Mouse (Mus musculus): Measurements from ENCODE around the gene Gale. TPM values are rescaled to one million over a fixed set of nuclear protein-coding genes. Genes with fewer than 3 reads are reported as not detected.
A peak's percentile ranks its signal among the peaks of the same experiment; 100 is the strongest.

The Gale gene
- polyA plus RNA-seq, 1 experiment = 9.4 TPM

DNA sequence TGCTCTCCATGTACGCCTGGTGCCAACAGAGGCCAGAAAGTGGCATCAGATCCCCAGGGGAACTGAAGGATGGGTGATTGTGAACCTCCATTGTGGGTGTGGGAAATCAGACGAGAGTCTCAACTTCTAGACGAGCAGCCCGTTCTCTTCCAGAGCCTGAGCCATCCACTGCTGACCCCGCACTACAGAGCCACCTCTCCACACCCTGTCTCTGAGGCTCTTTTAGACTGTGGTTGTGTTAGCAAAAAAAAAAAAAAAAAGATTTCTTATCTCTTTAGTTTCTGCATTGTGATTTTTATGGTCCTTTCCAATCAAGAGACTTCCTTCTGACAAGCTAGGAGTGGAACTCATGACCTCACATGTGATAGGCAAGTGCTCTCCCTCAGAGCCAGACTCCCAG is 34.1 kb upstream of the Gale start:
- Histone ChIP-seq H3K27ac (ENCODE audit: insufficient read depth, low read length) (no peak overlapping the region), H3K9me3 (replicated peaks; ENCODE audit: control insufficient read depth, insufficient read depth, low read length, poor library complexity, severe bottlenecking) (no peaks in the 10 kb centered on the region), H3K4me1 (ENCODE audit: control insufficient read depth, insufficient read depth, low read length) (no peaks in the 10 kb centered on the region), H3K9ac (ENCODE audit: low read depth, poor library complexity, severe bottlenecking) (no peak overlapping the region), H3K27me3 (ENCODE audit: control insufficient read depth, insufficient read depth, low read length, poor library complexity, severe bottlenecking) (no peaks in the 10 kb centered on the region), H3K4me3 (ENCODE audit: low read depth, low read length) (no peak overlapping the region), H3K36me3 (ENCODE audit: control insufficient read depth, insufficient read depth, low read length, poor library complexity, severe bottlenecking) (no peaks in the 10 kb centered on the region)
- no peak for TF ChIP-seq POLR2A (IDR thresholded peaks at IDR 0.05; ENCODE audit: insufficient read depth, low read length)
- TF ChIP-seq EP300 (IDR thresholded peaks at IDR 0.05; ENCODE audit: insufficient read depth, low read depth, low read length) = no peak
- no peak for TF ChIP-seq CTCF (IDR thresholded peaks at IDR 0.05; ENCODE audit: low read depth, low read length)

DNA sequence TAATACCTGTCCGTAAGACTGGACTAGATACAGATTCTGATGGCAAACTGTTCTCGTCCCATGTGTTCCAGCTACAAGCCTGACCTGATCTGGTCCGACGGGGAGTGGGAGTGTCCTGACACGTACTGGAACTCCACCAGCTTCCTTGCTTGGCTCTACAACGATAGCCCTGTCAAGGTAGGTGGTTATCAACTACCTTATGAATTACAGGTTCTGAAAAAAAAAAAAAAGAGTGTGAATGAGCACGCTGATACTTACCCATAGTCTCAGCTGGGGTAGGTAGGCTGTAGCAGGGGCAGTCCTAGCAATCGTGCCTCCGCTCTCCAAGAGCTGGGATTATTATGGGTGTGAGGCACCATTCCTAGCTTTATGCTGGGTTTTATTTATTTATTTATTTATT is 33.7 kb upstream of the Gale start:
- Histone ChIP-seq H3K36me3 (ENCODE audit: control insufficient read depth, insufficient read depth, low read length, poor library complexity, severe bottlenecking) (no peaks in the 10 kb centered on the region), H3K27me3 (ENCODE audit: control insufficient read depth, insufficient read depth, low read length, poor library complexity, severe bottlenecking) (no peaks in the 10 kb centered on the region), H3K27ac (ENCODE audit: insufficient read depth, low read length) (no peak overlapping the region), H3K4me3 (ENCODE audit: low read depth, low read length) (no peak overlapping the region), H3K9ac (ENCODE audit: low read depth, poor library complexity, severe bottlenecking) (no peak overlapping the region), H3K9me3 (replicated peaks; ENCODE audit: control insufficient read depth, insufficient read depth, low read length, poor library complexity, severe bottlenecking) (no peaks in the 10 kb centered on the region), H3K4me1 (ENCODE audit: control insufficient read depth, insufficient read depth, low read length) (no peaks in the 10 kb centered on the region)
- TF ChIP-seq CTCF (IDR thresholded peaks at IDR 0.05; ENCODE audit: low read depth, low read length) (no peak), EP300 (IDR thresholded peaks at IDR 0.05; ENCODE audit: insufficient read depth, low read depth, low read length) (no peak), POLR2A (IDR thresholded peaks at IDR 0.05; ENCODE audit: insufficient read depth, low read length) (no peak)

DNA sequence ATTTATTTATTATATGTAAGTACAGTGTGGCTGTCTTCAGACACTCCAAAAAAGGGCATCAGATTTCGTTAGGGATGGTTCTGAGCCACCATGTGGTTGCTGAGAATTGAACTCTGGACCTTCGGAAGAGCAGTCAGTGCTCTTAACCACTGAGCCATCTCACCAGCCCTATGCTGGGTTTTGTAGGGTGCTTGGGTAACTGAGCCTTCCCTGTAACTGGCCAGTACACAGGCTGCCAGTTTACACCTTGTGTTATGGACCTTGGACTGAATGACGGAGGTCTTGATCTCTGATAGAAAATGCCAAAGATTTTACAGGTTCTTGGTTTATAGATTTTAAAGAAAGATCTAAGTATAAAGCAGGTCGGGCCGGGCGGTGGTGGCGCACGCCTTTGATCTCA is 33.3 kb upstream of the Gale start:
- Histone ChIP-seq H3K4me3 (ENCODE audit: low read depth, low read length) (no peak overlapping the region), H3K9me3 (replicated peaks; ENCODE audit: control insufficient read depth, insufficient read depth, low read length, poor library complexity, severe bottlenecking) (no peaks in the 10 kb centered on the region), H3K9ac (ENCODE audit: low read depth, poor library complexity, severe bottlenecking) (no peak overlapping the region), H3K36me3 (ENCODE audit: control insufficient read depth, insufficient read depth, low read length, poor library complexity, severe bottlenecking) (no peaks in the 10 kb centered on the region), H3K27me3 (ENCODE audit: control insufficient read depth, insufficient read depth, low read length, poor library complexity, severe bottlenecking) (no peaks in the 10 kb centered on the region), H3K27ac (ENCODE audit: insufficient read depth, low read length) (no peak overlapping the region), H3K4me1 (ENCODE audit: control insufficient read depth, insufficient read depth, low read length) (no peaks in the 10 kb centered on the region)
- TF ChIP-seq EP300 (IDR thresholded peaks at IDR 0.05; ENCODE audit: insufficient read depth, low read depth, low read length) = no peak
- no peak for TF ChIP-seq POLR2A (IDR thresholded peaks at IDR 0.05; ENCODE audit: insufficient read depth, low read length)
- TF ChIP-seq CTCF (IDR thresholded peaks at IDR 0.05; ENCODE audit: low read depth, low read length) = no peak

DNA sequence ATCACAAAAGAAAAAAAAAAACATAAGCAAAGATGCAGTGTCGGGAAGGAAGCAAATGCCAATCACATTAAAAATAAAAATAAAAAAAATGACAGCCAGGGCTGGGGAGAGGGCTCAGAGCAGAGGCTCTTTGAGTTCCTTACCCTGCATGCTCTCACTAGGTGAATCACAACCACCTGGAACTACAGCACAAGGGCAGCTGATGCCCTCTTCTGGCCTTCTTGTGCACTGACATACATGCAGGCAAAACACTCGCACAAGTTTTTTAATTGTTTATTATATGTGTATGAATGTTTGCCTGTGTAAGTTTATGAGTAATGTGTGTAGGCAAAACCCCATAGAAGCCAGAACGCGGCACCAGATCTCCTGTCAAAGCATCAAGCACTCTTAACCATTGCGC is 31.7 kb upstream of the Gale start:
- no peak for TF ChIP-seq EP300 (IDR thresholded peaks at IDR 0.05; ENCODE audit: insufficient read depth, low read depth, low read length)
- peak; percentile 64 for TF ChIP-seq CTCF (IDR thresholded peaks at IDR 0.05; ENCODE audit: low read depth, low read length)
- TF ChIP-seq POLR2A (IDR thresholded peaks at IDR 0.05; ENCODE audit: insufficient read depth, low read length) = no peak
- H3K27ac ChIP-seq (ENCODE audit: insufficient read depth, low read length) = no peak overlapping the region

DNA sequence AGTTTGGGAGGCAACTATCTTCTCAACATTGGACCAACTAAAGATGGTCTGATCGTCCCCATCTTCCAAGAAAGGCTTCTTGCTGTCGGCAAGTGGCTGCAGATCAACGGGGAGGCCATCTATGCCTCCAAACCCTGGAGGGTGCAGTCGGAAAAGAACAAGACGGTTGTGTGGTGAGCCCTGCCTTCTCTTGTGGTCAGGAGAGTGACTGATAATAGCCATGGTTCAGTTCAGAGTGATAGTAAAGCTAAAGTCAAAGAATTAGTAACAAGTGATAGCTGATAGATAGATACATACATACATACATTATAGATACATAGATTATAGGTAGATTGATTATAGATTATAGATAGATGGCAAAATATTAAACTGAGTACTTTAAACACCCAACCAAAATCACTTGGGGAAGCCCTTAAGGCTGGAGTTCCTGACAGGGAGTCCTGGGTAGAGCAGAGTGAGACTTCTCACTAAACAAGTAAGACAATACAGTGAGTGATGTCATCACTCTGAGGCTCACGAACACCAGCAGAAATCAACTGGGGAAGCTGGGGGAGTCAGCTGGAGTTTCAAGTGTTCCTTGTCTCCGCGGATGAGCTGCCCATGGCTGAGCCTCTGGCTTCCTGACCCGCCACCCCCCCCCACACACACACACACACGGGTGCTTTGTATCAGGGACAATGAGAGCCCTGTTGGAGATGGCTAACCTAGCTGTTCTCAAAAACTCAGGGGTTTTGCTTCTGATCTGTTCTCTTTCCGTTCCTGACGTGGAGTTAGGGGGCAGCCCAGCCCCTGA is 28.6 kb upstream of the Gale start:
- Histone ChIP-seq H3K4me1 (ENCODE audit: control insufficient read depth, insufficient read depth, low read length) (peaks cover 2% of the 10 kb centered on the region), H3K36me3 (ENCODE audit: control insufficient read depth, insufficient read depth, low read length, poor library complexity, severe bottlenecking) (no peaks in the 10 kb centered on the region), H3K27ac (ENCODE audit: insufficient read depth, low read length) (no peak overlapping the region), H3K27me3 (ENCODE audit: control insufficient read depth, insufficient read depth, low read length, poor library complexity, severe bottlenecking) (no peaks in the 10 kb centered on the region), H3K9ac (ENCODE audit: low read depth, poor library complexity, severe bottlenecking) (no peak overlapping the region), H3K9me3 (replicated peaks; ENCODE audit: control insufficient read depth, insufficient read depth, low read length, poor library complexity, severe bottlenecking) (no peaks in the 10 kb centered on the region), H3K4me3 (ENCODE audit: low read depth, low read length) (no peak overlapping the region)
- no peak for TF ChIP-seq CTCF (IDR thresholded peaks at IDR 0.05; ENCODE audit: low read depth, low read length)
- TF ChIP-seq EP300 (IDR thresholded peaks at IDR 0.05; ENCODE audit: insufficient read depth, low read depth, low read length) = no peak
- TF ChIP-seq POLR2A (IDR thresholded peaks at IDR 0.05; ENCODE audit: insufficient read depth, low read length) = no peak

More for the DNA sequence above, 31.7 kb upstream of the Gale start:
- Histone ChIP-seq H3K4me1 (ENCODE audit: control insufficient read depth, insufficient read depth, low read length) (no peaks in the 10 kb centered on the region), H3K27me3 (ENCODE audit: control insufficient read depth, insufficient read depth, low read length, poor library complexity, severe bottlenecking) (no peaks in the 10 kb centered on the region), H3K36me3 (ENCODE audit: control insufficient read depth, insufficient read depth, low read length, poor library complexity, severe bottlenecking) (no peaks in the 10 kb centered on the region), H3K9me3 (replicated peaks; ENCODE audit: control insufficient read depth, insufficient read depth, low read length, poor library complexity, severe bottlenecking) (no peaks in the 10 kb centered on the region), H3K4me3 (ENCODE audit: low read depth, low read length) (no peak overlapping the region), H3K9ac (ENCODE audit: low read depth, poor library complexity, severe bottlenecking) (no peak overlapping the region)

DNA sequence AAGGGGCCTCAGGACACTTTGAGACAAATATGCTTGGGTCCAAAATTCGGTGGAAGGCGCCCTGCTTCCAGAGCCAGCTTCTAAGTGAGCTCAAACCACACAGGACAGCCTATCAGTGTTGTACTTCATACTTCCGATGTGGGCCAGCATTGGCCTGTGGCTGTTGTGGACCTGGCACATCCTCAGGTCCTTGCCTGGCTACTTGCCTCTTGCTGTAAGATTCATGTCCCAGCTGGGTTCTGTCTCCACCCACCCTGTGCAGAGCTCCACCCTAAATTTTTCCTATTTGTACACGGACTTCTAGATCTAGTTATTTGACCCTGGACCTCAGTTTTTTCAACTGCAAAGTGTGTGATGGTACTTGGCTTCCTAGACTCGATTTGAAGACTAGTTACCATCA is 28.0 kb upstream of the Gale start:
- TF ChIP-seq EP300 (IDR thresholded peaks at IDR 0.05; ENCODE audit: insufficient read depth, low read depth, low read length) = no peak
- TF ChIP-seq CTCF (IDR thresholded peaks at IDR 0.05; ENCODE audit: low read depth, low read length) = no peak
- no peak for TF ChIP-seq POLR2A (IDR thresholded peaks at IDR 0.05; ENCODE audit: insufficient read depth, low read length)
- H3K9ac ChIP-seq (ENCODE audit: low read depth, poor library complexity, severe bottlenecking) = no peak overlapping the region
- H3K4me1 ChIP-seq (ENCODE audit: control insufficient read depth, insufficient read depth, low read length) = peaks cover 2% of the 10 kb centered on the region
- H3K27ac ChIP-seq (ENCODE audit: insufficient read depth, low read length) = no peak overlapping the region
- no peak overlapping the region for H3K4me3 ChIP-seq (ENCODE audit: low read depth, low read length)
- H3K36me3 ChIP-seq (ENCODE audit: control insufficient read depth, insufficient read depth, low read length, poor library complexity, severe bottlenecking) = no peaks in the 10 kb centered on the region
- no peaks in the 10 kb centered on the region for H3K9me3 ChIP-seq (replicated peaks; ENCODE audit: control insufficient read depth, insufficient read depth, low read length, poor library complexity, severe bottlenecking)
- H3K27me3 ChIP-seq (ENCODE audit: control insufficient read depth, insufficient read depth, low read length, poor library complexity, severe bottlenecking) = no peaks in the 10 kb centered on the region

Measured in ES-Bruce4 (cell line).